Mouse (Mus musculus) bone marrow macrophage, adult 2 months (primary cell): ENCODE results near the gene Cyb561.

Experiments
- CTCF ChIP-seq: IDR thresholded peaks from 2 replicates; pipeline ENCODE4 v1.5.1; 2012; ENCODE audit warnings: low read depth, mild to moderate bottlenecking, low read length, moderate library complexity
- POLR2A ChIP-seq: IDR thresholded peaks from 2 replicates; pipeline ENCODE4 v1.6.1; 2012; ENCODE audit warnings: mild to moderate bottlenecking, low read depth, low read length, borderline replicate concordance

GRCm38 (mm10) chr11:105938771-105939170, 14.4 kb downstream of the Cyb561 start:
- TF ChIP-seq POLR2A (no peak), CTCF (no peak)
